Mouse (Mus musculus): ENCODE data around the gene Zbtb32. TPM values are rescaled to one million over a fixed set of nuclear protein-coding genes. Genes with fewer than 3 reads are reported as not detected.

The Zbtb32 gene
- polyA plus RNA-seq, 1 experiment from 2014 or later = 1.2 TPM

- ATAC-seq (ENCODE audit: low FRiP score) = peak; percentile 50
- DNase-seq (ENCODE audit: low spot score) = peak; percentile 58
- peak overlapping the region; percentile 80 for H3K4me3 ChIP-seq (ENCODE audit: low read depth, low read length)
- H3K9ac ChIP-seq (ENCODE audit: low read depth, low read length) = peak overlapping the region; percentile 94
- H3K4me2 ChIP-seq (replicated peaks; ENCODE audit: low read depth, low read length) = peak overlapping the region; percentile 93
- H3K9me3 ChIP-seq (ENCODE audit: control insufficient read depth, low read length) = no peaks in the 10 kb centered on the region
- under 1% methylated on average over 63 of the region's 67 CpGs for WGBS
- no peaks in the 10 kb centered on the region for H3K27me3 ChIP-seq (ENCODE audit: control insufficient read depth, insufficient read depth, low read length)
- H3K27ac ChIP-seq (ENCODE audit: low read depth, low read length) = peak overlapping the region; percentile 45
- H3K4me1 ChIP-seq (replicated peaks; ENCODE audit: control insufficient read depth, insufficient read depth, low read length) = peaks cover 5% of the 10 kb centered on the region
- peaks cover 8% of the 10 kb centered on the region; the same call in 1 of the 2 replicates for H3K36me3 ChIP-seq (ENCODE audit: control insufficient read depth, insufficient read depth, low read length)
Observed at GRCm38 (mm10) chr7:30587842-30588667, 10.7 kb downstream of the Zbtb32 start.

DNA sequence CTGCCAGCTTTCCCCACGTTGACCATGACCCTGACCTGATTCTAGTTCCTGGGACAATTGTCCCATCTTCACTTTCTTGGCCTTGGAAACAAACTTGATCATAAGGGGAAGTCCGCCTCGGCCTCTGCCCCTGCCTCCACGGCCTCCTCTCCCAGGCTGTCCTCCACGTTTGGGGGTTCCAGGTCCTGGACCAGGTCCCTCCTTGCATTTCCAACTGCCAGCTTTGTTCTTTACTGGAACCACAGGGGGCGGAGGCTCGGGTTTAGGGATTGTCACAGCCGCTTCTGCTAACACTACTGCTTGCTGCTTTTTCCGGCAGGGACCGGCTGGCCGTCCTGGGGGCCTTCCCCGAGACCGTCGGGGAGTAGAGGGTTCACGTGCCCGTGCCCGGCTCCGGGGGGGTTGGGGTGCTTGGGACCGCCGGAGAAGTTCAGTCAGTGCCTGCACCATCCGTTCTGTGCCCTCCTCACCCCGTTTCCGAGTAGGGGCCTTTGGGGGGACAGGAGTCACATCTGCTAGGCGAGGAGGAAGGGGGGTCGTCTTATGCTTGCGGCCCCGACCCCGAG is 12.2 kb downstream of the Zbtb32 start:
- WGBS = 93% methylated on average over 27 of the region's 28 CpGs

DNA sequence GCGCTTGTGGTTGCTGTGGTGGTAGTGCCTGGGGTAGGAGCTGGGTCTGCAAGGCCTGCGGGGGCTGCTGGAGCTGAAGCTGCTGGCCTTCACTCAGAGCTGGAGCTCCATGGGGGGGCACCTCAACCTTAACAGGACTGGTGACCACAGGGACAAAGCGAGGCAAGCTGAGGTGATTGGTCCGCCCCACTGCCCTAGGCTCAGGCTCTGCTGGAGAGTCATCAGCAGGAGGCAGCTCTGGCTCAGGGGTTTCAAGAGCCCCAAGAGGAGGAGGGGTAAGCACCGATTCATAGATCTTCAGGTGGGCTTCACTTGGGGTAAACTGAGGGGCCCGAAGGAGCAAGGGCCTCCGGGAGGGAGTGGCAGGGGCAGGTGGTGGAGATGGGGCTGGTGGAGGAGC is 13.5 kb downstream of the Zbtb32 start:
- DNase-seq (ENCODE audit: low spot score) (no peak), ATAC-seq (ENCODE audit: low FRiP score) (no peak)
- WGBS = 94% methylated on average over 7 of the region's 7 CpGs
- H3K4me2 ChIP-seq (replicated peaks; ENCODE audit: low read depth, low read length) = no peak overlapping the region
- H3K36me3 ChIP-seq (ENCODE audit: control insufficient read depth, insufficient read depth, low read length) = peaks cover 17% of the 10 kb centered on the region; the same call in 1 of the 2 replicates
- H3K9ac ChIP-seq (ENCODE audit: low read depth, low read length) = no peak overlapping the region
- no peaks in the 10 kb centered on the region for H3K27me3 ChIP-seq (ENCODE audit: control insufficient read depth, insufficient read depth, low read length)
- H3K4me3 ChIP-seq (ENCODE audit: low read depth, low read length) = no peak overlapping the region
- no peak overlapping the region for H3K27ac ChIP-seq (ENCODE audit: low read depth, low read length)
- no peaks in the 10 kb centered on the region for H3K9me3 ChIP-seq (ENCODE audit: control insufficient read depth, low read length)
- H3K4me1 ChIP-seq (replicated peaks; ENCODE audit: control insufficient read depth, insufficient read depth, low read length) = peaks cover 5% of the 10 kb centered on the region

More for the DNA sequence above, 12.2 kb downstream of the Zbtb32 start:
- ATAC-seq (ENCODE audit: low FRiP score) = no peak
- peak overlapping the region; percentile 80 for H3K4me3 ChIP-seq (ENCODE audit: low read depth, low read length)
- H3K27ac ChIP-seq (ENCODE audit: low read depth, low read length) = no peak overlapping the region
- peaks cover 13% of the 10 kb centered on the region; the same call in 1 of the 2 replicates for H3K36me3 ChIP-seq (ENCODE audit: control insufficient read depth, insufficient read depth, low read length)
- DNase-seq (ENCODE audit: low spot score) = no peak
- no peak overlapping the region for H3K9ac ChIP-seq (ENCODE audit: low read depth, low read length)
- H3K27me3 ChIP-seq (ENCODE audit: control insufficient read depth, insufficient read depth, low read length) = no peaks in the 10 kb centered on the region
- H3K4me2 ChIP-seq (replicated peaks; ENCODE audit: low read depth, low read length) = no peak overlapping the region
- peaks cover 5% of the 10 kb centered on the region for H3K4me1 ChIP-seq (replicated peaks; ENCODE audit: control insufficient read depth, insufficient read depth, low read length)
- no peaks in the 10 kb centered on the region for H3K9me3 ChIP-seq (ENCODE audit: control insufficient read depth, low read length)

DNA sequence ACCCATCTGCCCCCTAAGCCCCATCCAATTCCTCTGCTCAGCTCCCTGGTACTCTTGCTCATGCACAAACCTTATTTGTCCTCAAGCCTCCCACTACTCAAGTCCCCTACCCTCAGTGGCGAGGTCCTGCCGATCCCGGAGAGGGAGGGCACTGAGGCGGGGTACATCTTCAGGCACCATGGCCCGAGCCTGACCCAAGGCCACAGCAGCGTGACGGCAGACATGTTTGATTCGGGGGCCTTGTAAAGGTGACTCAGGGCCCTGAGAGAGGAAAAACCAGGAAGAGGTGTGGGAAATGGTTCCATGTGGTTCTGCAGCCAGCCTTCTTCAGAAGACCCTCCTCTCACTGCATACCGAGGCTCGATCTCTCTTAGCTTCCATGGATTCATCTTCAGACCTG is 14.4 kb downstream of the Zbtb32 start:
- DNase-seq (ENCODE audit: low spot score) (no peak), ATAC-seq (ENCODE audit: low FRiP score) (no peak)
- Histone ChIP-seq H3K4me2 (replicated peaks; ENCODE audit: low read depth, low read length) (no peak overlapping the region), H3K4me1 (replicated peaks; ENCODE audit: control insufficient read depth, insufficient read depth, low read length) (peaks cover 5% of the 10 kb centered on the region), H3K27ac (ENCODE audit: low read depth, low read length) (no peak overlapping the region), H3K9ac (ENCODE audit: low read depth, low read length) (no peak overlapping the region), H3K9me3 (ENCODE audit: control insufficient read depth, low read length) (no peaks in the 10 kb centered on the region), H3K4me3 (ENCODE audit: low read depth, low read length) (no peak overlapping the region), H3K36me3 (ENCODE audit: control insufficient read depth, insufficient read depth, low read length) (peaks cover 23% of the 10 kb centered on the region), H3K27me3 (ENCODE audit: control insufficient read depth, insufficient read depth, low read length) (no peaks in the 10 kb centered on the region)
- WGBS = 93% methylated on average over 10 of the region's 10 CpGs

DNA sequence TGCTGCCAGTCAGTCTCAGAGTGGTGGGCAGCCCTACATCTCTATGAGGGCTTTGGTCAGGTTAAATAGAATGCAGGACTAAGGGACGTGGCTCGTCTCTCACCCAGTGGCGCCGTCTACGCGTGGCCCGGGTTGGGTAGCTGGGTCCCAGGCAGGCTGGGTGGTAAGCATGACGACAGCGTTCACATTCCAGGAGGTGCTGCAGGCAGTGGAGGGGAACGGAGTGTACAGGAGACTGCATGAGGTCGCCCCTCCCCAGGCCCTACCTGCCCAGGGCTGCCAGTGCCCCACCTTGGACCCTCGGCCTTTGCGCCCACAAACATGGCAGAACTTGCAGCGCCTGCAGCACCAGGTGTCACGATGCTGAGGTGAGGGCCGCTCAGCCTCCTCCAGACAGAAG is 17.2 kb downstream of the Zbtb32 start:
- Histone ChIP-seq H3K9me3 (ENCODE audit: control insufficient read depth, low read length) (no peaks in the 10 kb centered on the region), H3K36me3 (ENCODE audit: control insufficient read depth, insufficient read depth, low read length) (peaks cover 34% of the 10 kb centered on the region), H3K4me1 (replicated peaks; ENCODE audit: control insufficient read depth, insufficient read depth, low read length) (no peaks in the 10 kb centered on the region), H3K27me3 (ENCODE audit: control insufficient read depth, insufficient read depth, low read length) (no peaks in the 10 kb centered on the region), H3K4me3 (ENCODE audit: low read depth, low read length) (no peak overlapping the region), H3K9ac (ENCODE audit: low read depth, low read length) (no peak overlapping the region), H3K27ac (ENCODE audit: low read depth, low read length) (no peak overlapping the region), H3K4me2 (replicated peaks; ENCODE audit: low read depth, low read length) (no peak overlapping the region)
- WGBS = 96% methylated on average over 16 of the region's 16 CpGs
- ATAC-seq (ENCODE audit: low FRiP score) = no peak
- DNase-seq (ENCODE audit: low spot score) = no peak

DNA sequence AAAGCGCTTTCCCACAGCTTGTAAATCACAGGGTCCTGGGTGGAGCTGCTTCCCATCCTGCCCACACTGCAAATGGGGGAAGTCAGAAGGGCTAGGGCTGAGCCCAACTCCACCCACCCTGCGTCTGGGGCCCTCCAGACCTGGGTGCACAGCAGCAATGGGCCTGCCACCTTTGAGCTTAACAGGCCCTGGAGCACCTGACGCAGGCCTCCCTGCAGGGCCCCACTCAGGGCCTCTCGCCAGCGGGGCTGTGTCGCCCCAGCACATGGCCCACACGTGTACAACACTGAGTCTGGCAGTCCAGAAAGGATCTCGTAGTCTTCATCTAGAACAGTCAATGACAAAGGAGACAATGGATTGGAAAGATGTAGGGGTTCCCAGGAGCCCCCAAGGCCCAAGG is 18.8 kb downstream of the Zbtb32 start:
- H3K27me3 ChIP-seq (ENCODE audit: control insufficient read depth, insufficient read depth, low read length) = no peaks in the 10 kb centered on the region
- 94% methylated on average over 8 of the region's 8 CpGs for WGBS
- peaks cover 46% of the 10 kb centered on the region for H3K36me3 ChIP-seq (ENCODE audit: control insufficient read depth, insufficient read depth, low read length)
- no peak overlapping the region for H3K4me3 ChIP-seq (ENCODE audit: low read depth, low read length)
- H3K9me3 ChIP-seq (ENCODE audit: control insufficient read depth, low read length) = no peaks in the 10 kb centered on the region
- DNase-seq (ENCODE audit: low spot score) = no peak
- H3K4me1 ChIP-seq (replicated peaks; ENCODE audit: control insufficient read depth, insufficient read depth, low read length) = no peaks in the 10 kb centered on the region
- ATAC-seq (ENCODE audit: low FRiP score) = no peak
- no peak overlapping the region for H3K9ac ChIP-seq (ENCODE audit: low read depth, low read length)
- H3K27ac ChIP-seq (ENCODE audit: low read depth, low read length) = no peak overlapping the region
- H3K4me2 ChIP-seq (replicated peaks; ENCODE audit: low read depth, low read length) = no peak overlapping the region

DNA sequence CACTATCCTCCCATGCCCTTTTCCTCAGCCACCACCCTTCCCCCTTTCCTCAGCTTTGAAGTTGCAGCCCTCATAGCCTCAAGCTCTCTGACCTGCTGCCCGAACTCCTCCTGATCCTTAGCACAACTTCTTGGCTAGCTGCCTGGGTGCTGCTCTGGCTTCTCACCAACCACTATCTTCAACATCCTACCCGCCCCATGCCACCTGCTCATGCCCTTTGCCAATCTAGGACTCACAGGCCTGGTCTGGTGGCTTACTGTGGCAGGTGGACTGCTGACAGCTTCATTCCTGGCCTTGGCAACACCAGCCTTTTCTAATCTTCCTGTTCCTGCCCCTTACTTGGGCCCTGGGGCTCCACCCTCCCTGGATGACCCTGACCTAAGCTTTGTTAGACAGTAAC is 25.7 kb downstream of the Zbtb32 start:
- Histone ChIP-seq H3K9me3 (ENCODE audit: control insufficient read depth, low read length) (no peaks in the 10 kb centered on the region), H3K36me3 (ENCODE audit: control insufficient read depth, insufficient read depth, low read length) (peaks cover 30% of the 10 kb centered on the region), H3K27ac (ENCODE audit: low read depth, low read length) (no peak overlapping the region), H3K4me3 (ENCODE audit: low read depth, low read length) (no peak overlapping the region), H3K27me3 (ENCODE audit: control insufficient read depth, insufficient read depth, low read length) (no peaks in the 10 kb centered on the region), H3K9ac (ENCODE audit: low read depth, low read length) (no peak overlapping the region), H3K4me2 (replicated peaks; ENCODE audit: low read depth, low read length) (no peak overlapping the region), H3K4me1 (replicated peaks; ENCODE audit: control insufficient read depth, insufficient read depth, low read length) (no peaks in the 10 kb centered on the region)
- DNase-seq (ENCODE audit: low spot score) (no peak), ATAC-seq (ENCODE audit: low FRiP score) (no peak)
- WGBS = 84% methylated on average over 2 of the region's 2 CpGs

DNA sequence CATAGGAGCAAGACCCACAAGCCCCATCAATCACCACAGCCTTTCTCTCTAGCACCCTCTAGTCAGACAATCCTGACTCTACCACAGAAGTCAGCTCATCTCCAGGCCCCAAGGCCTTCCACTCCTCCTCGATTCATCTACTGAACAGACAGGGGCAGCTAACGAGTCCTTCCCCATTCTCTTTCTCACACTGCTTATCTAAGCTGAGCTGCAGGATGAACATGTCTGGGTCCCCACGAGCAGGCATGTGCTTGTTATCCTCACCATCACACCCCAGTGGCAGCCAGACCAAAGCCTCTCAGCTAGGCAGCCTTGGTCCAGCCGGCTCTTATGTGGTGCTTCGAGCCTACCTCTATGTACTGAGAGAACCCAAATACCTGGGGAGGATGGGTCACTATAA is 26.3 kb downstream of the Zbtb32 start:
- H3K27me3 ChIP-seq (ENCODE audit: control insufficient read depth, insufficient read depth, low read length) = no peaks in the 10 kb centered on the region
- H3K27ac ChIP-seq (ENCODE audit: low read depth, low read length) = no peak overlapping the region
- no peaks in the 10 kb centered on the region for H3K9me3 ChIP-seq (ENCODE audit: control insufficient read depth, low read length)
- H3K9ac ChIP-seq (ENCODE audit: low read depth, low read length) = no peak overlapping the region
- no peak overlapping the region for H3K4me3 ChIP-seq (ENCODE audit: low read depth, low read length)
- ATAC-seq (ENCODE audit: low FRiP score) (no peak), DNase-seq (ENCODE audit: low spot score) (no peak)
- H3K4me2 ChIP-seq (replicated peaks; ENCODE audit: low read depth, low read length) = no peak overlapping the region
- H3K36me3 ChIP-seq (ENCODE audit: control insufficient read depth, insufficient read depth, low read length) = peaks cover 30% of the 10 kb centered on the region
- H3K4me1 ChIP-seq (replicated peaks; ENCODE audit: control insufficient read depth, insufficient read depth, low read length) = no peaks in the 10 kb centered on the region
- 89% methylated on average over 5 of the region's 5 CpGs for WGBS

- WGBS = 88% methylated on average over 11 of the region's 11 CpGs
- H3K36me3 ChIP-seq (ENCODE audit: control insufficient read depth, insufficient read depth, low read length) = peaks cover 8% of the 10 kb centered on the region
- no peak overlapping the region for H3K4me2 ChIP-seq (replicated peaks; ENCODE audit: low read depth, low read length)
- no peak overlapping the region for H3K27ac ChIP-seq (ENCODE audit: low read depth, low read length)
- H3K9ac ChIP-seq (ENCODE audit: low read depth, low read length) = no peak overlapping the region
- no peak for DNase-seq (ENCODE audit: low spot score)
- no peaks in the 10 kb centered on the region for H3K27me3 ChIP-seq (ENCODE audit: control insufficient read depth, insufficient read depth, low read length)
- no peaks in the 10 kb centered on the region for H3K9me3 ChIP-seq (ENCODE audit: control insufficient read depth, low read length)
- H3K4me3 ChIP-seq (ENCODE audit: low read depth, low read length) = no peak overlapping the region
- ATAC-seq (ENCODE audit: low FRiP score) = no peak
- no peaks in the 10 kb centered on the region for H3K4me1 ChIP-seq (replicated peaks; ENCODE audit: control insufficient read depth, insufficient read depth, low read length)
Observed at GRCm38 (mm10) chr7:30567555-30567954, 31.2 kb downstream of the Zbtb32 start.
